ENCODE assay signal across 16 mouse cellular contexts in genomic region chr17:85266831-85267422, GRCm38 (mm10).
"Had no signal": no experiment of that assay in that cellular context is flagged by ENCODE, and none has a peak within 500 bp of the region (broad histone marks: within the 10 kb centered on the region; RNA-seq: fewer than 3 reads in every experiment).

No protein-coding gene starts in this region.

- H3K36me3 ChIP-seq: lung, embryonic 15.5 days; midbrain, embryonic 13.5 days; midbrain, embryonic 15.5 days; neural tube, embryonic 12.5 days; stomach, embryonic 15.5 days had no signal

- H3K9me3 ChIP-seq: lung, embryonic 15.5 days; midbrain, embryonic 13.5 days; midbrain, embryonic 15.5 days; neural tube, embryonic 12.5 days; stomach, embryonic 15.5 days had no signal

- H3K27ac ChIP-seq: lung, embryonic 15.5 days; macrophage; midbrain, embryonic 13.5 days; midbrain, embryonic 15.5 days; neural tube, embryonic 12.5 days; stomach, embryonic 15.5 days; stomach, postnatal 0 days had no signal

- DNase-seq: lung, adult 2 months; lung, postnatal 14 days; lung, postnatal 36 days; right cerebral cortex, postnatal 14 days; thymus, adult 2 months; thymus, postnatal 36 days had no signal

- H3K9ac ChIP-seq: lung, embryonic 15.5 days; midbrain, embryonic 13.5 days; midbrain, embryonic 15.5 days; neural tube, embryonic 12.5 days; stomach, embryonic 15.5 days had no signal

- H3K27me3 ChIP-seq: lung, embryonic 15.5 days; megakaryocyte, embryonic 14.5 days; midbrain, embryonic 15.5 days; neural tube, embryonic 12.5 days; stomach, embryonic 15.5 days had no signal

- H3K4me2 ChIP-seq: lung, embryonic 15.5 days; midbrain, embryonic 11.5 days; midbrain, embryonic 13.5 days; midbrain, embryonic 15.5 days; neural tube, embryonic 12.5 days; stomach, embryonic 15.5 days had no signal

- ATAC-seq: lung, postnatal 0 days; midbrain, embryonic 13.5 days; midbrain, embryonic 15.5 days had no signal

- H3K4me3 ChIP-seq: lung, embryonic 15.5 days; megakaryocyte, embryonic 14.5 days; midbrain, embryonic 13.5 days; midbrain, embryonic 15.5 days; neural tube, embryonic 12.5 days; stomach, embryonic 15.5 days had no signal

- H3K4me1 ChIP-seq: lung, embryonic 15.5 days; megakaryocyte, embryonic 14.5 days; stomach, embryonic 15.5 days had no signal
